Mouse (Mus musculus): ENCODE measurements around the gene Cadm2.

Gene Cadm2

GRCm38 (mm10) chr16:67121781-67122180 lies 498.9 kb downstream of the Cadm2 start:
- no peak for DNase-seq

GRCm38 (mm10) chr16:67106478-67107061 lies 514.1 kb downstream of the Cadm2 start:
- DNase-seq: no peak

GRCm38 (mm10) chr16:67096706-67097105 lies 524.0 kb downstream of the Cadm2 start:
- DNase-seq: no peak

- DNase-seq: no peak
These were observed 524.8 kb downstream of the Cadm2 start for GRCm38 (mm10) chr16:67095916-67096315.

DNA sequence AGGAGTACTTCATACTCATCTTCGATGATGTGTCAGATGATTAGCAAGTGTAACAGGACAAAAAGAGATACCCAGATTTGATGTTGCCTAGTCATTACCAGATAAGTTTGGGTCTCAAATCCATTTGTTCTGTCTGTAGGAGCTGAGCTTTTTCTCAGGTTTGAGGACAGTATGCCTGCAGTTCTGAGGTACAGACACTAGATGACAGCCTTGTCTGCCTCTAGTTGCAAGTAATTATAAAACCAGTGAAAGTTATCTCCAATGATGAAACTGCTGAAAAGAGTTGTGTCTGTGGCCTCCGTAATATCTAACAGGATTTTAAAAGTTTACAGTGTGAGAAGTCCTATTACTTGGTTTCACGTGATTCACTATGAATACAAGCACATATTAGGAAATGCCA lies 531.0 kb downstream of the Cadm2 start:
- DNase-seq: no peak

- no peak for DNase-seq
These were observed 541.4 kb downstream of the Cadm2 start for GRCm38 (mm10) chr16:67079318-67079717.

DNA sequence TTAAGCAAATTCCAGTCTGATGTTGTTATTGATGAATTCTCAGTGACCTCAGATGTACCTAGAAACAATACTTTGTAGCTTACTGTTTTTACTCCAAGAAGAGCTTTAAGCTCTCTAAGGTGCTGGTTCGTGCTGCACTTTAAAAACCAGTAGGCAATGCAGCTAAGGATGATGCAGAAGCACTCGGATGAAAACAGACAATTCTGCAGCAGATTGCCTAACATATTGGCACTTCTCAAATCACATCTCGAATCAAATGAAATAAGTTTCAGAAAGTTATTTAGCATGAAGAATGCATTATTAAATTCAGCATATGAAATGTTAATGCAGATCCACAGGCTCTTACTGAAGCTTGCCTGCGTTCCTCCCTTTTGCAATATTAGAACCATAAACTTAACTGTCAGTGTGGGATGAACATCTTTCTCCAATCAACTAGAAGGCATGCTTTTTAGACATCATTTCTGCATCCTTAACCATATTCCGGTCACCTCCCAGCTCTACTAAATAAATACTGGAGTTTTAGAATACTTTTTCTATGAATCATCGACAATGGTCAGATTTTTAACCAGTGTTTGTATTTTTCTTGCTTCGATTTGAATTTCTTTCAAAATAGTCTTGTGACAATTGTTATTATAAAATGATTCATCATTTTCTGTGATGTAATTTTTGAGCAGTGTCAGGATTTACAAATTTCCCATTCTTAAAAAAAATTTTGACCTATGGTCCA lies 544.4 kb downstream of the Cadm2 start:
- DNase-seq: no peak

GRCm38 (mm10) chr16:67068461-67068860 lies 552.2 kb downstream of the Cadm2 start:
- no peak for DNase-seq

GRCm38 (mm10) chr16:67030918-67031317 lies 589.8 kb downstream of the Cadm2 start:
- DNase-seq: no peak

DNA sequence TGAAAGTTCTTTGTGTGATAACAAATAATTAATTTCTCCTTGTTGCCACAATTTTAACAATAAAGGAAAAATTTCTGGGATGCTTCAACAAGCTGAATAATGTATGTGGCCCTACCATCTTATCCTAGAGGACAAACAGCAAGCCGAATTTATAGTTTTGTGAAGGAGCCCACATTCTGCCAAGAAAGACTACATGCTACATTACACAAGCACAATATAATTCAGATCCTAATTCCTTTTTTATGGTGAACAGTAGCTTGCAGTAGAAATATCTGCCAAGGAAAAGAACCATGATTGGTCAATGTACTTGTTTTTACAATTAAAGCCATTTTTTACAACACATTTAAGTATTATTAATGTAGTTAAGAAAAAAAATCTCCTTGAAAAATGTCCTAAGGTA lies 600.9 kb downstream of the Cadm2 start:
- no peak for DNase-seq

DNA sequence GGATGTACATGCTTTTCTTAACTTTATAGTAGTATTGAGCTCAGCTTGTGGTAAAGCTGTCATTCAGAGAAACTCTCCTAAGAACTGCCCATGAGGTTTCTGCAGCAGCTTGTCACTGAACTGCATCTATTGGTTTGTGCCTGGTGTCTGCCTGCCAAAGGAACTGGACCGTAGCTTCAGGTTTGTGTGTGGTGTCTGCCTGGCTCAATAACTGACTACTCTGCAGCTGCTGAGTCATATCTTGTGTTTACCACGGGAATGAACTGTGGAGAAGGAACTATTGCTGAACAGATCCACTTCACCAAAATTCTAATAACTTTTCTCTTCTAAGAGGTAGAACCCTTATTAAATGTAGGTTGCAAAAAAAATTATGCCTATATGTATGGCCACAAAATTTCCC lies 603.0 kb downstream of the Cadm2 start:
- no peak for DNase-seq

DNA sequence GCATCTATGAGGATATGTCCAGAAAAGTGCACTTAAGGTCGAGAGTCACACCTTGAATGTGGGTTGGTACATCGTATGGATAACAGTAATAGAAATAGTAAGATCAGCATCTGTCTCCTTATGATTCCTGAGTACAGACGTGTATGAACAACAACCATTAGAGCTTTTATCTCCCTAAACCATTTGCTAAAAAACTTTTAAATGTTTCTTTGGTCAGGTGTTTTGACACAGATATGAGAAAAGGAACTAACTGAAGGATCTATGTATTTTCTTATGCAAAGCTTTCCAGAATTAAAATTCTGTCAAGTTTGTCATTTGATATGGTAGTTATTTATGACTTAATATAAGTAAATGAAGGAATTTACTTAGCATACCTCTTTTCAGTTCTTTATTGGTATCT lies 617.5 kb downstream of the Cadm2 start:
- no peak for DNase-seq

GRCm38 (mm10) chr16:67001707-67002106 lies 619.0 kb downstream of the Cadm2 start:
- no peak for DNase-seq

DNA sequence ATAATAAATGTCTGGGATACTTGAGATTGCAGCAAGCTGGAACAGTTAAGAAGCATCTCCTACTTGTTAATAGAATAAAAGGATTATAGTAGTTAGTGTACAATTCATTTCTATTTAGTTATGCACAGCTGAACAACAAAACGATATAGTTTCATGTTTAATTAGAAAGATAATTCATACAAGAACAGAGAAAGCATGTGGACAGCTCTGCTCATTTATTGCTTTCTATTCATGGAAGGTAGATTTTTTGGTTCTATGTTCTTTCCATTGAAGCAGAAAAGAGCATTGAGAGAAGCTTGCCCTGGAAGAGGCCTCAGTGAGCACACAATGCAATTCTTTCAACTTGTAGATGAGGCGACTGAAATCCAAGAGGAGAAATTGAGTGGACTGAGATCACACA lies 623.2 kb downstream of the Cadm2 start:
- DNase-seq: no peak

GRCm38 (mm10) chr16:66987741-66988140 lies 633.0 kb downstream of the Cadm2 start:
- DNase-seq: no peak

DNA sequence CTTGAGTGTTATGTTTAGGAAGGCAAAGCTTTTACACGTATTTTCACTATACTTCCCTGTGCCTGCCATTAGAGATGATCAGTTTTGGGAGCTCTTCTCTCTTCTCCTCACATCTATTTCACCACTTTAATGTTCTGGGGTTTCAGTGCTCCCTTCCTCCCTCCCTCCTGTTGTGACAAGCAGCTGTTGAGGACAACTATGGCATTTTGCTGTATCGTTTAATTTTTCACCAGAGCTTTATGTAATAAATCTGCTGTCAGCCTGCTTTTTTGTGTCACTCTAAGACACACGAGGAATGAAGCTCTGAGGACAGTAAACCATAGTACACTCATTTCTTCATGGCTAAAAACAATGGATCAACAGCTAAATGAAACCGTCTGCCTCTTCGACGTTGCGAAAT lies 633.8 kb downstream of the Cadm2 start:
- DNase-seq: no peak

DNA sequence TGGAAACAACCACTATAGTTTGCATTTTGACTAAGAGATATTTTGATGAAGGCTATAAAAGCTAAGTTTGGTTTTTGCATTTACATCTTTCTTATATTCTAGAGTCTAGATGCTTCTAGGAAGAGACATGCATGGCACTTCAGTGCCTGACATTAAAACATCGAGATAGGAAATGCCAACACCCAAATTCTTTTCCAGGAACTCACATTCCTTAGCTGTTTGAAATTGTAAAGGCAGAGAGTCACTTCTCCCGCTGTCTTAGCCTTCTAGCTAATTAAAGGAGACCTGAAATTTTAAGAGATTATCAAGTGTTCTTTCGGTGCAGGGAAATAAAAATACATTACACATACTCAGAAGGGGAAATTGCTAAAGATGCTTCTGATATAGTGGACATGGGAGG lies 649.8 kb downstream of the Cadm2 start:
- DNase-seq: no peak

DNA sequence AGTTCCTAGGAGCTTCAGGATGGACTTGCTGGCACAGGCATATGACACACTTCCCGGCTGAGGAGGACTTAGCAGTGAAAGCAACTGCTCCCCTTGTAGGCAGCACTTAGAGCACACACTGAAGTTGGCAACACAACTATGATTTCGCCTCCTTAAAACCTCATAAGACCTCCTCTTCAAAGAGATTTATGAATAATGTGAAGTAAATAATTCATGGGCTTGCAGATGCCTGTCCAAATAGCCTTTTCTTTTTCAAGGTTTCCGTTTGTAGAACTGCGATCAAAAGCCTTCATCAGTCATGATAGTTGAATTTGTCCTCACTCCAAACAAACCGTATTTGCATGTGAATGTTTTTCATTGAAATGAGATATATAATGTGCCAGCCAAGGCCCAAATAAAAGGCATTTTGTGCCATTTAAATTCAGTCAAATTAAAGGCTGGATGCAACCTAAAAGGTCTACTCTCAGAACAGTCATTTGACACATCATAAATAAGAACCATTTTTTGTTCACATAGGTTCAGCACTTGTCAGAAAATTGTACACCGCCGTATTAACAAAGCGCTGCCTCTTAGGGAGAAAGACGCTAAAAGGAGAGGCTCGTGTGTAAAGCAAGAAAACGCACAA lies 651.1 kb downstream of the Cadm2 start:
- DNase-seq: no peak

GRCm38 (mm10) chr16:66968336-66968735 lies 652.4 kb downstream of the Cadm2 start:
- DNase-seq: no peak

DNA sequence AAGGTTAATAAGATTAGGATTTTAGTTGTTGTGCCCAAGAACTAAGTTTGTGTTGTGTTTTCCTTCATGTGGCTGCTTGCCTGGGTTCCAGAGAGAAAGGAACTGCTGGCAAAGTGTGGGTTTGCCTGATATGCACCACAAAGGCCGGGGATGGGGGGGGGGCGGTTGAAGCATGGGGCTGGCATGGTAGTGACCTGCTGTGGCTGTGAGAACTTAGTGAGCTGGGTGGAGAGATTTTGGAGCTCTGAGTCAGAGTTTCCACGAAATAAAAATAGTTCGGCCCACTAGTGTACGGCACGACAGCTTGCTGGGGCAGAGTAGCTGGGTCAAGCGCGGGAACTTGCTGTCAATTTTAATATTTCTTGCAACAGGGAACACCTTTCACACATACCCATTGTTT lies 653.0 kb downstream of the Cadm2 start:
- no peak for DNase-seq

DNA sequence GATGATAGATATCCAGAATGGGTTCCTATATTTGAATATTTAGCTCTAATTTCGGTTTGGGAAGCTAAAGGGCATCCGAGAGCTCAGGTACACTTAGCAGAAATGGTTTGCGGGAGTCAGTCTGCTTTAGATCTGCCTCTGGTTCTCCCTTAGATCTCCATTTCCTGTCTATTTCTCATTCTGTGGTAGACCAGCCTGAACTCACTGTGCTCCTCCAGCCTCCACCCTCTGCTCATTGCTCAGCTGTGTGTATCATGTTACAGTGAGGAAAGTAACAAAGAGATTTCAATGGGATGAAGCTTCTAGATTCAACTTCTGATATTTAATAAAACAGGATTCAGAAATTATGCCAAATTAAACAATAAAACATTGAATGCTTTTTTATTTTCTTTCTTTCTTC lies 661.6 kb downstream of the Cadm2 start:
- no peak for DNase-seq

DNA sequence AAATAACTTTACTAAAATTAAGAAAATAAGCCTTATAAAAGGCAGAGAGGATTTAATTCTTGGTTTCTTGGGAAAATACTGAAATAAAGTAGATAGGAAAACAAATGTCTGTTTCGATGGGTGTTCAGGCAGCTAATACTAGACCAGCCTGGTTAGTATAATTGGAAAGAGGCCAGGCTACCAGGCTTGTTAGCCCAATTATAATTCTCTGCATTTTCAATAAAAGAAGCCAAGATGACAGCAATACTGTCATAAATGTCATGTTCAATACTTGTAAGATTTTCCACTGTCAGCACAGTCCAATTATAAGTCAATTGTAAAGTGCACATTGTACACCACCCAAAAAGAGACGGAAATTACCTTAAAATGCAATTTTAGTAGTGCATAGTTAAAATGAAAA lies 664.8 kb downstream of the Cadm2 start:
- DNase-seq: no peak

GRCm38 (mm10) chr16:66936332-66936731 lies 684.4 kb downstream of the Cadm2 start:
- DNase-seq: no peak

DNA sequence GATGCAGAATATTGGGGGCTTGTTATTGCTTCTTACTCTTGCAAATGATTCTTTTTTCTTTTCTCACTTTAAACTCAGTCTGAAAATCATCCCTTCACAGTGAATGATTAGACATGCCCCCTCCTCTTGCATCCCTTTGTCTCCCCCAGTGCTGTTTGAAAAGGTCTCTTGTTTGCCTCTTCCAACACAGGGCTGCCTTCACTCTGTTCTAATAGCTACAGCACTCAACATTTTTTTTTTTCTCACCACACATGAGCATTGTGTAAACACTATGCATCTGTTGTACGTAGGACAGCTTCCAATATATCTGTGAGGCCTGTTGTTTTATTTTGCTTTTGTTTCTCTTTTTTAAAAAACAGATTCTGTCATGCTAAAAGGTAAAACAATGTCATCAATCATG lies 695.2 kb downstream of the Cadm2 start:
- DNase-seq: no peak

GRCm38 (mm10) chr16:66922753-66923152 lies 698.0 kb downstream of the Cadm2 start:
- DNase-seq: no peak
